Mouse (Mus musculus) thymus, postnatal 10 days (tissue): ENCODE measurements around the gene Hdac10.

Experiments
- DNase-seq, 2 experiments: peaks; one replicate each; pipeline ENCODE4 v3.0.0; 2021; ENCODE audit warnings: low spot score in 2 of 2

Gene Hdac10

DNA sequence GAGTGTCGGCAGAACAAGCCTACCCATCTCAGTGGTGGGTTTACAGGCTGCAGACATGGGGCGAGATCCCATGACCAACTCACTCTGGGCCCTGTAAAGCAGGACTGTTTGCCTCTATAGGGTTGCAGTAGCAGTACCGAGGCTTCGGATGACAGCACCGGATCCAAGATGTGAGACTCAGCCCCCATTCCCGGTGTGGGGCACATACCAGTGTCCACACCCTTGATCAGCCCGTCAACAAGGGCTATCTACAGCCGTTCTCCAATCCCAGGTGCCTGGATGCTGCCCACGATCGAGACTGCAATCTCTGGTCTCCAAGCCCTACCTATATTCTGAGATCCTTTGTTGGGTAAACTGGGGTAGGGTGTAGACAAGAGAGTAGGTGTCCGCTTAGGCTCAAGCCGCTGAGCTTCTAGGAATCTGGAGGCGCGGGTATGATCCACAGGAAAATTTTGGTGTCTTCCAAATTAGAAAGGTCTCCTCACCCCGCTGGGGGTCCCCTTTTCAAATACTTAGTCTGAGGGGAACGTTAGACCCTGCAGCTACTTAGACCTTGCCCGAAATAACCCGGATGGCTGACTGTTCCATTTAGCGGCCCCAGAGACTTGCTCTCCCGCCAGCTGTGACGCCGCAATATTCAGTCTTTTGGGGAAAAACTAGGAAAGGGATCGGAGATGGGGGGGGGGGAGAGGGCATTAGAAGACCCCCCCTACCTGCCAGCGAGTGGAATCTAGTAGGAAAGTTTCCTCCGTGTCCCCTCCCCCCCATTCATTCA is 20.2 kb upstream of the Hdac10 start:
- DNase-seq = no peak

DNA sequence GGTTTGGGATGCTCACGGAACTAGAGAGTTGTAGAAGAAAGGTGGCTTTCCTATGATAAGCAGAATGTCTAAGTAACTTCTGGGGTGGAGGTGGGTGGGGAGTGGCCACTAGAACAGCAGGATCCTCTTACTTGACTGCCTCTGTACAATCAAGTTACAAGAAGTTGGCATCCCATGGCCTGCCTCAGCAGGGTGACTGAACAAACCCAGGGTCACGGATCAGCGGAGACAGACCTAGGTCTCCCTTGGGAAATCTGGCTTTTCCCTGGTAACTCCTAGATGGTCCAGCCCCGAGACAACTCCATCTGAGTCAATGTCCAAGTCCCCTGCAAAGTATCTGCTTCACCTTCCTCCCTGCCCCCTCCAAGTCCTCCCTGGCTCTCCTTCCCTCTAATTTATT is 19.4 kb upstream of the Hdac10 start:
- DNase-seq = no peak

DNA sequence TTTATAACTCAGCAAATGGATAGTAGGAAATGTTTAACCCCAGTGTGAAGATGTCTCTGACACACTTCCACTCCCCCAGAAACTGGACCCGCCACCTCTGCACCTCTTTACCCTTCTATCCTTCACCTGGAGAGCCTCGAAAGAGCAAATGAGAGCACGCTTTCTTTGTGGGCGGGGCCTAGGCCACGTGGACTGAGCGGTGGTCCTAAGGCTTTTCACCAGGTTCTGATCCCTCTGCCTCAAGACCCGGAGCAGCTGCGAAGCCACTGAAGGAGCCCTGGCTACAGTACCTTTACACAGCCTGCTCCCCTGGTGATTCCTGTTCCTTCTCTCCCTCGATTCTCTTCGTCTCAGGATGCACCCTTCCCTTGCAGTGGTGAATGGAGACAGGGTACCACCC is 19.0 kb upstream of the Hdac10 start:
- no peak for DNase-seq

DNA sequence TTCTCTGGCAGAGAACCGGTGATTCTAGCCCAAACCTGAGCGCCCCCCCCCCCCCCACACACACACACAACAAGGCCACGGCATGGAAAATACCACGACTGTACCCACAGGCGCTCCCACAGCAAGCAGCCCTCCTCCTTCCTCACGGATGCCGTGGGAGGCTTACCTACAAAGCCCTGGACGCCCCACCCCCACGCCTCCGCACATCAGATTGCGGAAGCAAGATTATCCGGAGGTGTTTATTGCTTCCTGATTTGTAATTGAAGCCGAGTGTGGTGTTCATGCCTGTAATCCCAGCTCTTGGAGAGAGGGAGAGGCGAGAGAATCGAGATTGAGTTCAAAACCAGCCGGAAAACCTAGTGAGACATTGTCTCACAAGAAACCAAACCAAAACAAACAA is 18.5 kb upstream of the Hdac10 start:
- DNase-seq = peak; percentile 52 to 57

DNA sequence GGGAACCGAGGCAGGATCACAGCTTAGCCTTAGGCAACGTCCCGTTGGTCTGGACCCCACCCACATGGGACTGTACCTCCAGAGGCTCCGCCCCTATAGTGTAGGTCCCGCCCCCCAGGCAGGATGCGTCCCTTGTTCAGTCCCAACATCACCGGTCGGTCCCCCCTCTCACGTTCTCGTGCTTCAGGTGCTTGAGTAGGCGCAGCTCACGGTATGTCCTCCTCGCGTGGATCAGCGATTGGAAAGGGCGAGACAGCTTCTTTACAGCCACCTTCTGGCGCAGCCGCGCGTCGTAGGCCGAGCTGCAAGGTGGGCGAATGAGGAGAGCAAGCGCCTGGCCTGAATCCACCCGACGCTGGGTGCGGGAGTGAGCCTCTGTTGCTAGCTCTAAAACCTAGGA is 18.0 kb upstream of the Hdac10 start:
- DNase-seq = peak; percentile 31 to 48

DNA sequence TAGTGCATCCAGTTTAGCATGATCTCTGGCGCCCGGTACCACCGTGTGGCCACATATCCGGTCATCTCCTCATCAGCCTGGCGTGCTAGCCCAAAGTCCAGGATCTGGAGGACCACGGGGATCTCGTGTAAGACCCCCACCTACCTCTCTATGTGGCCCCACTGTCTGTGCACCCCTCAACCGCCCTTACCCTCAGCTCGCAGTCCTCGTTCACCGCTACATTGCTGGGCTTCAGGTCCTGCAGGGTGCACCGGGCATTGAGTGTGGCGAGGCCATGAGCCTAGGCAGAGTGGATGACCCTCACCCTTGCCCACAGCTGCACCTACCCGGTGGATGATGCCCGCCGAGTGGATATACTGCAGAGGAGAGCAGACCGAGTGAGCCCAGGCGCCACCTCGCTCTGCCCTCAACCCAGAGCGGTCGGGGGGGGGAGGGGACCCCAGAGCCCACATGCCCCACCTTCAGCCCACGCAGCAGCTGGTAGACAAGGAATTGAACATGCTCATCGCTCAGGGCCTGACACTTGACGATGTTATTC is 17.4 kb upstream of the Hdac10 start:
- no peak for DNase-seq

DNA sequence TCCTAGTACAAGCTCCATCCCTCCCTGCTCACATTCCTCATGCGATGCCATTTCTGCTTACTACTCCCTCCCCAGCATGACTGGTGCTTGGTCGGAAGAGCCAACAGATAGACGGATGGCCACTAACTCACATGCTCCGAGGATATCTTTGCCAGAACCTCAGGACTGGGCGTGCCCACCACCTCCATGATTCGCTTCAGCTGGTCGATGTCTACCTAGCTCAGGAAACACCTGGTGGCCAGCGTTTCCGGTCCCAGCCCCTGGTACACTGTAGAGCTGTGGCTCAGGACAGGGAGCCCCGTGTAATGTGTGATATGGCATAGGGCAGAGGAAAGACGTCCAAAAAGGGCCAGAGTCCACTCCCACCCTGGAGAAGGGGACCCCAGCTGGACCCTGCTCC is 16.5 kb upstream of the Hdac10 start:
- no peak for DNase-seq

DNA sequence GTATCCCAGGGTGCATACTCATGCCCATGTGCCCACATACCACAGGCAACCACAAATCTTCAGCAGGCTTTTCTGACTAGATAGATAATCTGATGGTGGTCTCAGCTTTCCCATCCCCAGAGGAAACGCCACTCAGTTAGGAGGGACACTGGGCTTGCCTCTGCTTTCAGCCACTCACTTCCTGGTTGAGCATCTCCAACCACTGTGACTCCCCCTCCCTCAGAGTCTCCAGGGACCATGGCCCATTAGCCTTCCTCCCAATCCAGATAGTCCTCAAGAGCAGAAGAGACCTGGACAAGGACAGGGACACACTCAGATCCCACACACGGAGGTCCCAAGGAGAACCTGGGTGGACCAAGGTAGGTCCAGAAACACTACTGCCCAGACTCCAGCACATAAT is 14.6 kb upstream of the Hdac10 start:
- no peak for DNase-seq

DNA sequence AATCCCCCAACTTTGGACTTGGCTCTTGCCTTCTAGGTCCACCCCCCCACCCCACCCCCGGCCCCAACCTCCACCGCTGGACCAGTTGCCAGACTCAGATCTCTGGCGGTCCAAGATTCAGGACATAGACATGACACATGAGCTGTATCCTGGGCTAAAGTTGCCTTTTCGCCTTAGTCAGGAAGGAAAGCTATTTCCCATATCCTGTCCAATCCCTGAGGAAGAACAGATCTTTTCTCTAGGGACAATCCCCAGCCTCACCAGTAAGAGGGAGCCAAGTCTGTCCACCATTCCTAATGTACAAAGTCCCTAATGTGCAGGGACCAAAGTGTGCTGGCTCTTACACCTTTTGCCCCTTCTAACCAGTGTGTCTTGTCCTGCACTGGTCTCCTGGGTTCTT is 13.4 kb upstream of the Hdac10 start:
- no peak for DNase-seq

DNA sequence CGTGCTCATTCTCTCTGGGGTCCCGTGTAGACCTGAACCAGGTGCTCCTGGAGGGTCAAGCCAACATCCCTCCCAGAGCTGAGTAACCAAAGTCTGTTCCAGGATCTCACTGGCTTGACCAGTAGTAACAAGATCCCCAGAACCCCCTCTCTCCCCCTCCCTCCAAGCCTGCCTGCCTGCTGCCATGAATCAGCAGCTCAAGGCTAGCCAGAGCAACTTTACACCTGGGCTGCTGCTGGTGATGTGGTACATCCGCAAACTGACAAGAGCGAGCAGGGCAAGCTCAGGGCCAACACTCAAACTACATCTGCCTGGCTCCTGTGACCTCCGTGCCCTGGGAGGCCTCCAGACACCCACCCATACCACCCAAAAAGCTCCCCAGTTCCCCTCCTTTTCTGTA is 12.9 kb upstream of the Hdac10 start:
- no peak for DNase-seq

DNA sequence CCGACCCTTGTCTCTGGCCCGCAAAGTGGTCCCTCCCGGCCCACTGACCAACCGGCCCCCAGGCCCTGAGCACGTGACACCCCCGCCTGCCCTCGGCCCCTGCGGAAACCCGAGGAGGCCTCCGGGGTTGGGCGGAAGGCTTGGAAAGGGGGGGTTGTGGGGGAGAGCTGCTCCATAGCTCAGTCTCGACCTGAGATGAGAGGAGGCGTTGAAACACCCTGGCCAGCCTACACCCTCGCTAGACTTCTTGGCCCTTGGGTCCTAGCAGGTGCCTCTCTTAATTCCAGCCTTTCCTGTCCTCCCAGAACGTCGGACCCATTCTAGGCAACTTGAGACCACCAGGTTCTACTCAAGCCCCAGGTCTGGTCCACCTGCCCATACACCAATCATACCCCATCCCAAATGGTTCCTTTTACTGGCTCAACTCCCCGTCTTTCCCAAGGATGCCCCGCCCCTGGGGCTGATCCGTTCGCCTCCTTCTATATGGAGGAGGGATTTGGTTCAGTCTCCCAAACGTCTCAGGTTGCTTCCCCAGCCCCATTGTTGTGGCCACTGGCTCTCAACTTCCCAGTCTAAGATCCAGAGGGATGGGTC is 12.3 kb upstream of the Hdac10 start, which contains the start of gene Mapk12:
Gene Mapk12, minus strand, starts transcription at position 45 of the 594 bp plus-strand sequence.
- no peak for DNase-seq

DNA sequence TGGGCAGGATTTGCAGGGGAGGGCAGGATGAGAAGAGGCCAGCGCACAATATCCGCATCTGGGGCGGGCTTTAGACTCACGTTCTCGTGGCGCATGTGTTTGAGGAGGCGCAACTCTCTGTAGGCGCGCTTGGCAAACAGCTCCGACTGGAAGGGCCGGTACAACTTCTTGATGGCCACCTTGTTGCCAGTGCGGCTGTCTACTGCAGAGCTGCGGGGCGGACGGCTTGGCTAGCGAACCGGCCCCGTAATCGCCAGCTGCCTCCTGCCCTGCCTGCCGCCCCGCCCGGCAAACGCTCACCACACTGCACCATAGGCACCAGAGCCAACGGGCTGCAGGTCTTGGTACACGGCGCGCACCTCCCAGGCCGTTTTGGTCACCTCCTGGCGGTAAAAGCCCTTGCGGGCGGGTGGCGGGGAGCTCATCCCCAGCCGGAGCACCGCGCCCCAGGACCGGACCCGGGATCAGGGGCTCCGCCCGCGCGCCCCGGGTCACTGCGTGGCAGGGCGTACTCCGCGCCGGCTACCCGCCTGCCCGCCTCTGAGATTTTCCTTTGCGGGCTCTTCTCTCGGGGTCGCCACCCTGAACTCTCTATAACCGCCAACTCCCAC is 11.7 kb upstream of the Hdac10 start:
- no peak for DNase-seq

DNA sequence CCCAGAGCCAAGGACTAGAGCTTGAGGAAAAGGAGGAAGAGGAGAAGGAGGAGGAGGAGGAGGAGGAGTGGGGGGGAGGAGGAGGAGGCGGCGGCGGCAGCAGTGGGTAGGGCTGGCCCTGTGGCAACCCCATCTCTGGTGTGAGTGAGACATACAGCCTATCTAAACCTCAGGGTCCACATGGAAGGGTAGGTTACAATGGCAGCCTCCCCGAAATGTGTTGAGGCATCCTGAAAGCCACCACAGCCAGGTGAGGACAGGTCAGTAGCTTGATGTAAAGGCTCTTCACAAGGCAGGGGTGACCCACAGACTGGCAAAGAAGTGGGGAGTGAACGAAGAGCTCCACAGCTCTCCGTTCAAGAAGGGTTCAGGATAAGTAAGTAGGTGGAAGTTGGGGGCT is 10.0 kb upstream of the Hdac10 start:
- DNase-seq = no peak

DNA sequence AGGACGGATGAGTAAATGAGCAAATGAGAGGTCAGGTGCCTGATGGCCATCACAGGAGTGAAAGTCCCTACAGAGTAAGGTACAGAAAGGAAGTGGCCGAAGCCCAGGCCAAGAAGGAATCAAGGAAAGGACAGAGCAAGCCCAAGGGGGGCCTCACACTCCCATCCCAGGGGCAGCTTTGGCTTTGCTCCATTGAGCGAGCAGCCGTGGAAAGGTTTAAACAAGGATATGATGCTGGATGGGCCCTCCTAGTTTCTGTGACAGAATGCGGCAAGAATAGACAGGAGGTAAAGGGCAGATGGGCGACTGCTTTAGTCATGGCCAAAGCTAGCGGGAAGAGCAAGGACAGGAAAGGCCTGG is 9.5 kb upstream of the Hdac10 start:
- no peak for DNase-seq

DNA sequence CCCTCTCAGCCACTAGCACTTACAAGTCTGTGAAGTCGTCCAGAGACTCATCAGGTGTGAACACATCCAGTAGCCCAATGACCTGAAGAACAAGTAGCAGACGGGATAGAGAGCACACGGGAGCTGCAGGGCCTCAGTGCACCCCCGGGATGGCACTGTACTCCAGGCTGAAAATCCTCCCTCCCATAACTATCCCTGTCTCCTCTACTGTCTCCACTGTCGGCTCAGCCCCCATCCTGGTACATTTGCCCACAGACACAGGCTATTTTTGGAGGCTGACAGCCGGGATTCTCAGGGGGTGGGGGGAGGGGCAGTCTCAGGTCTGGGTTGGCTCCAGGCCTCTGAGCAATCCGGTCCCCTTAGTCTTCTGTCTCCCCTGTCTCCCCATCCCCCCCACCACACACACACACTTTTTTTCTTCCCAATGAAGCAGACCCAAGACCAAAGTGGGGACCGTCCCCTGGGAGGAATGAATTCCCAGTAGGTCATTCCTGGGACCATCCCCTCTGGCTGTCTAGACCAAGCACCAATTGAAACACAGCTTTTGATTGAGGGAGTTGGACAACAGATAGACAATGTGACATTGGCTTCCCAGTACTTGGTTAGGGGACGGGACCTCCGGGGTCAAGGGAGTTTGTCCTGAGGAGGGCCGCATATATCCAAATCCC is 9.0 kb upstream of the Hdac10 start:
- no peak for DNase-seq

DNA sequence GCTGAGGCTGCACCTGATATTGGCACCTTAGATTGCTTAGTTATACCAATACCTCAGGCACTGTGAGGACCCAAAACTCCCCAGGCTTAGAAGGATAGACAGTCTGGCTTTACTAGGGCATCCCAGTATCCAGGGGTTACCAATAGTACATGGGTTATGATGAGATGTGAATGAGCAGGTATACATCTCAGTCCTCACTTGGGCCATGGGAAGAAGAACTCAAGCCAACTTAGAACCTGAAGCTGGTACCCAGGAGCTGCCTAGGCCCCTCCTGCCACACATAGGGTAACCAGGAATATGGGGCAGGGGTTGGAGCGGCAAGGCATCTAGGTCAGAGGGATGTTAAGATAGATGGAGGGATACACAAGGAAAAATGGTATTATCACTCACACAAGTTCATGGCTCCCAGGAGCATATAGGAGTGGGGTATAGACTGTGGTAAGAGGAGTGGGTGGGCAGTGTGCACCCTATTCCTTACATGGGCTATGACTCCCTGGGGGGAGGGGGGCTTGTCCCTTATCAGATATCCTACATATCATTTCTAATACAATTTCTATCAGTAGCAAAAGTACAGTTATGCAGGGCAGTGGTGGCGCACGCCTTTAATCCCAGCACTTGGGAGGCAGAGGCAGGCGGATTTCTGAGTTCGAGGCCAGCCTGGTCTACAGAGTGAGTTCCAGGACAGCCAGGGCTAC is 8.1 kb upstream of the Hdac10 start:
- no peak for DNase-seq

DNA sequence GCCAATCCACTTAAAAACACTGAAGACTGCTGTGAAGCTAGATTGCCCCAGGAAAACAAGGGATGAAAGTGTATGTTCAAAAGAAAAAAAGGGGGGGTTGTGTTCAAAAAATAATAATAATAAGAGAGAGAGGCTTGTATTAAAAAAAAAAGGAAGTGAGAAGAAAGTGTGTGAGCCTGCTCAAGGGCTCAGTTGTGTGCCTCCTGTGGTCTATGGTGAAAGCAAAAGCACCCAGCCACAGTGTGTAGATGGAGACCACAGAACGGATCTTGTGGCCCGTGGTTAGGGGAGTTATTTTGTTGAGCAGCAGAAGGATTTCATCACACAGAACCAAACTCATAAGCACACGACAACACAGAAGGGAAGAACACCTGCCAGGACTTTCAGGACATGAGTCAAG is 2.8 kb upstream of the Hdac10 start:
- DNase-seq = peak in 1 of 2 experiments; percentile 35

DNA sequence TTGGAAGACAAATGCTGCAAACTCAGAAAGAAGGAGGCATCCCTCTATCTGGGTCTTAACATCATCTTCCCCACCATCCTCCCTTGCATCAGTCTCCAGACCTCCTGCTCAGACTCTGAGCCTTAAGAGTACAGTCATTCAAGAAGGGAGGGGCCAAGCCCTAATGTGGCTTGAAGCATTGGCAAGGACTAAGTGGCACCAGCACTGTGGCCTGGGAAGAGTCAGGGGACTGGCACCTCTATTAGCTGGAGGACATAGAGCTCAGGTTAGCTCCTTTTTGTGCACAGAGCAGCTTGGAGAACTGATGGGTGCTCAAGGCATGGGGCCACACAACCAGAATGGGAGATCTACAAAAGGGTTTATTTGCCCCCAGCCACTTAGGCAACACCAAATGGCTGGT is 1.7 kb upstream of the Hdac10 start:
- DNase-seq = no peak

DNA sequence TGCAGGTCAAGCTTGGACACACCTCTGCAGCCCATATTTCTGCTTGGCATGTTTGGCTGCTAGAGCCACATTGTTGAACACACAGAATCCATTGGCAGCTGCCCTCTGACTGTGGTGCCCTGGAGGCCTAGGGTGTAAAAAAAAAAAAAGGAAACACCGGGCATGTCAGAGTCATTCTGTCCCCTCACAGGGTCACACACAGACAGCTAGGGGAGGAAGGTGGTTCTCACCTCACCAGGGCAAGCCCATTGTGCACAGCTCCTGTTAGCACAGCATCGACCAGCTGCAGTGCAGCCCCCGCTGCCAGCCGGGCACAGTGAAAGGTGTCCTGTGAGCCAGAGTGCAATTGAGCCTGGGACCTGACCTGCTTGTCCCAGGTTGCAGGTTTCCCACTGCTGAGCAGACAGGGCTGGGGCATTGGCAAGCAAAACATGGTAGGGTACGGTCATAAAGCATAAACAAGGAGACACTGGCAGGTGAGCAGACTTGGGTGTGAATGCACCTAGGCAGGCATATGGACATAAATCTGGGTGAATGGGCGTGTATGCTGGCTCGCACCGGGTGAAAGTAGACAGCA is 1.0 kb downstream of the Hdac10 start:
- DNase-seq = no peak

DNA sequence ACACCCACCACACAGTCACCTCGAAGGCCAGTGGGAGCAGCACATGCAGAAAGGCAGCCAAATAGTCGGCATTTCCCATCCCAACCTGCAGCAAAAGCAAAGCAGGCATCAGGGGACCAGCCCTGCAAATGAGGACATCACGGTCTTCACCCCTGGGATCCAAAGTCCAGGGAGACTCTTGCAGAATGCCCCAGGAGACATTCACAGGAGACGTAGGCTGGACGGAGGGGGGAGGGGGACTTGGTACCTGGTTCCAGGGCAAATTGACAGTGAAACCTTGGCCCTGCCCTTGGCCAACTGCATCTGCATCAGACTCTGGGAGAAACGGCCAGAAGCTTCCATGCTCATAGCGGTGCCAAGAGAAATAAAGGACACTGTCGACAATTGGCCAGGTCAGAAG is 1.9 kb downstream of the Hdac10 start:
- no peak for DNase-seq

DNA sequence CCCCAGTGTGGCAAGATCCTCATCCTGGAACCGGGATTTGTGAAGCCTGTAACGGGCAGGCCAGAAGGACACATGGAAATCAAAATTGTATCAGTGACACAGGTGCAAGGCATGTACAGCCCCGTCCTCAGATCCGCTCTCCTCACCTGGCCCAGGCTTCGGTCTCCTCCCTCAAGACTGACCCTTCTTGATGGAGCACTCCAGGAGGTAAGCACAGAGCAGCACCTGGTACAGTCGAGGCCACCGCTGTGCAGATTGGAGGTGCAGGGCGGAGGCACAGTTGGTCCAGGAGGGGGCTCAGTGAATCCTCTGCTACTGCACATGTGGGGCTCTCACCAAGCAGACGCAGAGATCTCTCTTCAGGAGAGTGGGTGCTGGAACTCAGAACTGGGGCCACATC is 3.1 kb downstream of the Hdac10 start:
- no peak for DNase-seq

DNA sequence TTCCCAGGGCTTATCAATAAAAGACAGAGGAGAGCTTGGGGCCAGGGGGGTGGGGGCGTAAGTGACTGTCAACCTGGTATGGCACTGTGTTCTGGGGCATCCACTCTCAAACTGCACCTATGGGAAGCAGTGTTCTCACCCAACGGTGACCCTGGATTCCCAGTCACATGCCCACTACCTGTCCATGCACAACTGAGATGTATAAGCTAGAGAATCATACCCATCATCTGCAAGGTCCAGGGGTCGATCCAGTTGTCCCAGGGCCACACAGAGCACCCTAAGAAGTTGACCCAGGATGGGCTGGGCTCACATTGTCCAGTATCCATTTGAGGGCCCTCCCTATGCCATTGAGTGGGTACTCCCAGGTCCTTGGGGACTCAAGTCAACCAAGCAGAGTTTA is 4.2 kb downstream of the Hdac10 start:
- no peak for DNase-seq
